Mouse (Mus musculus): Measurements from ENCODE around the gene Nlk. TPM values are rescaled to one million over a fixed set of nuclear protein-coding genes. Genes with fewer than 3 reads are reported as not detected.
"Not testable (repeated sequence)": the region's sequence is repeated elsewhere in the genome, so short reads cannot be mapped to it uniquely, and the experiment has no call there.

The Nlk gene
- total and polyA plus RNA-seq, 2 experiments = 4.8 to 7.5 TPM

GRCm38 (mm10) chr11:78649143-78649542, 48.0 kb downstream of the Nlk start:
- 80% methylated on average over 2 of the region's 2 CpGs for WGBS
- TF ChIP-seq CTCF (IDR thresholded peaks at IDR 0.05; ENCODE audit: low read depth, low read length) (no peak), POLR2A (IDR thresholded peaks at IDR 0.05; ENCODE audit: extremely low read depth, insufficient read depth, low read length) (no peak)
- Histone ChIP-seq H3K79me2 (ENCODE audit: control insufficient read depth, insufficient read depth, low read length) (no peaks in the 10 kb centered on the region; the same call in 1 of the 2 replicates), H3K27me3 (ENCODE audit: control insufficient read depth, insufficient read depth, low read length) (no peaks in the 10 kb centered on the region), H3K9ac (ENCODE audit: low read depth, low read length) (no peak overlapping the region), H3K4me3 (ENCODE audit: insufficient read depth, low read depth, low read length) (no peak overlapping the region), H3K4me1 (ENCODE audit: control insufficient read depth, insufficient read depth, low read length) (no peaks in the 10 kb centered on the region), H3K27ac (replicated peaks; ENCODE audit: insufficient read depth, low read depth, low read length) (no peak overlapping the region), H3K36me3 (ENCODE audit: control insufficient read depth, insufficient read depth, low read length) (no peaks in the 10 kb centered on the region)
- no peak for DNase-seq (ENCODE audit: extremely low read depth, low read depth, low spot score)

DNA sequence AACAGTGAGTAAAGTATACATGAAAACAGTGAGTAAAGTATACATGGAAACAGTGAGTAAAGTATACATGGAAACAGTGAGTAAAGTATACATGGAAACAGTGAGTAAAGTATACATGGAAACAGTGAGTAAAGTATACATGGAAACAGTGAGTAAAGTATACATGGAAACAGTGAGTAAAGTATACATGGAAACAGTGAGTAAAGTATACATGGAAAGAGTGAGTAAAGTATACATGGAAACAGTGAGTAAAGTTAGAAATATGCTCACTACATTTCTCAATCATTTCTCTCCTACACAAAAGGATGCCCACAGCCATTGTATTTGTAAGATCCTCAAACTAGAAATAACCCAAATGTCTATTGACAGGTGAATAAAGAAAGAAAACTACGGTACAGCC, 48.8 kb downstream of the Nlk start:
- not testable (repeated sequence) for H3K4me1 ChIP-seq (ENCODE audit: control insufficient read depth, insufficient read depth, low read length); DNase-seq (ENCODE audit: extremely low read depth, low read depth, low spot score); H3K4me3 ChIP-seq (ENCODE audit: insufficient read depth, low read depth, low read length); H3K79me2 ChIP-seq (ENCODE audit: control insufficient read depth, insufficient read depth, low read length); H3K36me3 ChIP-seq (ENCODE audit: control insufficient read depth, insufficient read depth, low read length); H3K27me3 ChIP-seq (ENCODE audit: control insufficient read depth, insufficient read depth, low read length); H3K27ac ChIP-seq (replicated peaks; ENCODE audit: insufficient read depth, low read depth, low read length); H3K9ac ChIP-seq (ENCODE audit: low read depth, low read length)
- WGBS = 44% methylated on average over 1 of the region's 1 CpGs

DNA sequence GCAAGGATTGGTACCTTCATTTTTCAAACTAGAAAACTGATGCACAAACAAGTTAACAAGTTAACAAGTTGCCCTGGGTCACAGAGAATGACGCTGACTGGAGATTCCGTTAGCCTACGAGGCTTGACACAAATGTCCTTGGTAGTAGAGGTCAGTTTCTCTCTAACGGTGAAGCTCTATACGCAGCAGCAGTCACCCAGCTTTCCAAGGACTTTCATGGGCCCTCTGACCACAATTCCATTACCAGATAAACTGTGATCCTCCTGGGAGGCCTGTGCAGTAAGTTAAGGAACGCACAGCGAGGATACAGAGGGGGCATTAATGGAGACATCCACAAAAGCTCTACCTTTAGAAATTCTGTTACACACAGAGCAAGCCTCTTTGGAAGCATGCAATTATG, 53.4 kb downstream of the Nlk start:
- no peaks in the 10 kb centered on the region for H3K4me1 ChIP-seq (ENCODE audit: control insufficient read depth, insufficient read depth, low read length)
- WGBS = 87% methylated on average over 7 of the region's 7 CpGs
- H3K27me3 ChIP-seq (ENCODE audit: control insufficient read depth, insufficient read depth, low read length) = no peaks in the 10 kb centered on the region
- TF ChIP-seq CTCF (IDR thresholded peaks at IDR 0.05; ENCODE audit: low read depth, low read length) (no peak), POLR2A (IDR thresholded peaks at IDR 0.05; ENCODE audit: extremely low read depth, insufficient read depth, low read length) (no peak)
- 0 out of 2 replicates have a peak, but pooled peaks cover 4% of the 10 kb centered on the region for H3K79me2 ChIP-seq (ENCODE audit: control insufficient read depth, insufficient read depth, low read length)
- no peak overlapping the region for H3K27ac ChIP-seq (replicated peaks; ENCODE audit: insufficient read depth, low read depth, low read length)
- no peaks in the 10 kb centered on the region for H3K36me3 ChIP-seq (ENCODE audit: control insufficient read depth, insufficient read depth, low read length)
- no peak overlapping the region for H3K4me3 ChIP-seq (ENCODE audit: insufficient read depth, low read depth, low read length)
- DNase-seq (ENCODE audit: extremely low read depth, low read depth, low spot score) = no peak
- no peak overlapping the region for H3K9ac ChIP-seq (ENCODE audit: low read depth, low read length)

GRCm38 (mm10) chr11:78642151-78642550, 55.0 kb downstream of the Nlk start:
- TF ChIP-seq POLR2A (IDR thresholded peaks at IDR 0.05; ENCODE audit: extremely low read depth, insufficient read depth, low read length) = no peak
- TF ChIP-seq CTCF (IDR thresholded peaks at IDR 0.05; ENCODE audit: low read depth, low read length) = no peak
- Histone ChIP-seq H3K36me3 (ENCODE audit: control insufficient read depth, insufficient read depth, low read length) (no peaks in the 10 kb centered on the region), H3K4me3 (ENCODE audit: insufficient read depth, low read depth, low read length) (no peak overlapping the region), H3K27ac (replicated peaks; ENCODE audit: insufficient read depth, low read depth, low read length) (no peak overlapping the region), H3K4me1 (ENCODE audit: control insufficient read depth, insufficient read depth, low read length) (no peaks in the 10 kb centered on the region), H3K79me2 (ENCODE audit: control insufficient read depth, insufficient read depth, low read length) (0 out of 2 replicates have a peak, but pooled peaks cover 4% of the 10 kb centered on the region), H3K27me3 (ENCODE audit: control insufficient read depth, insufficient read depth, low read length) (no peaks in the 10 kb centered on the region), H3K9ac (ENCODE audit: low read depth, low read length) (no peak overlapping the region)
- no peak for DNase-seq (ENCODE audit: extremely low read depth, low read depth, low spot score)
- WGBS = 94% methylated on average over 3 of the region's 3 CpGs

- Histone ChIP-seq H3K27ac (replicated peaks; ENCODE audit: insufficient read depth, low read depth, low read length) (no peak overlapping the region), H3K4me1 (ENCODE audit: control insufficient read depth, insufficient read depth, low read length) (no peaks in the 10 kb centered on the region), H3K36me3 (ENCODE audit: control insufficient read depth, insufficient read depth, low read length) (0 out of 2 replicates have a peak, but pooled peaks cover 2% of the 10 kb centered on the region), H3K4me3 (ENCODE audit: insufficient read depth, low read depth, low read length) (no peak overlapping the region), H3K27me3 (ENCODE audit: control insufficient read depth, insufficient read depth, low read length) (no peaks in the 10 kb centered on the region), H3K79me2 (ENCODE audit: control insufficient read depth, insufficient read depth, low read length) (0 out of 2 replicates have a peak, but pooled peaks cover 4% of the 10 kb centered on the region), H3K9ac (ENCODE audit: low read depth, low read length) (no peak overlapping the region)
- DNase-seq (ENCODE audit: extremely low read depth, low read depth, low spot score) = no peak
- TF ChIP-seq CTCF (IDR thresholded peaks at IDR 0.05; ENCODE audit: low read depth, low read length) (no peak), POLR2A (IDR thresholded peaks at IDR 0.05; ENCODE audit: extremely low read depth, insufficient read depth, low read length) (no peak)
- WGBS = 98% methylated on average over 3 of the region's 3 CpGs
Measured at GRCm38 (mm10) chr11:78641088-78641487, 56.1 kb downstream of the Nlk start.

- Histone ChIP-seq H3K4me1 (ENCODE audit: control insufficient read depth, insufficient read depth, low read length) (no peaks in the 10 kb centered on the region), H3K79me2 (ENCODE audit: control insufficient read depth, insufficient read depth, low read length) (no peaks in the 10 kb centered on the region; the same call in 1 of the 2 replicates), H3K27me3 (ENCODE audit: control insufficient read depth, insufficient read depth, low read length) (no peaks in the 10 kb centered on the region), H3K9ac (ENCODE audit: low read depth, low read length) (no peak overlapping the region), H3K36me3 (ENCODE audit: control insufficient read depth, insufficient read depth, low read length) (0 out of 2 replicates have a peak, but pooled peaks cover 2% of the 10 kb centered on the region), H3K4me3 (ENCODE audit: insufficient read depth, low read depth, low read length) (no peak overlapping the region), H3K27ac (replicated peaks; ENCODE audit: insufficient read depth, low read depth, low read length) (no peak overlapping the region)
- no peak for DNase-seq (ENCODE audit: extremely low read depth, low read depth, low spot score)
- TF ChIP-seq POLR2A (IDR thresholded peaks at IDR 0.05; ENCODE audit: extremely low read depth, insufficient read depth, low read length) (no peak), CTCF (IDR thresholded peaks at IDR 0.05; ENCODE audit: low read depth, low read length) (no peak)
- WGBS = 95% methylated on average over 2 of the region's 2 CpGs
Measured at GRCm38 (mm10) chr11:78632782-78633181, 64.4 kb downstream of the Nlk start.

Data from liver, adult 2 months (tissue).